Mouse (Mus musculus): ENCODE results near the gene Gpr171.
A peak's percentile ranks its signal among the peaks of the same experiment; 100 is the strongest.
"Not testable (repeated sequence)": the region's sequence is repeated elsewhere in the genome, so short reads cannot be mapped to it uniquely, and the experiment has no call there.

The Gpr171 gene

DNA sequence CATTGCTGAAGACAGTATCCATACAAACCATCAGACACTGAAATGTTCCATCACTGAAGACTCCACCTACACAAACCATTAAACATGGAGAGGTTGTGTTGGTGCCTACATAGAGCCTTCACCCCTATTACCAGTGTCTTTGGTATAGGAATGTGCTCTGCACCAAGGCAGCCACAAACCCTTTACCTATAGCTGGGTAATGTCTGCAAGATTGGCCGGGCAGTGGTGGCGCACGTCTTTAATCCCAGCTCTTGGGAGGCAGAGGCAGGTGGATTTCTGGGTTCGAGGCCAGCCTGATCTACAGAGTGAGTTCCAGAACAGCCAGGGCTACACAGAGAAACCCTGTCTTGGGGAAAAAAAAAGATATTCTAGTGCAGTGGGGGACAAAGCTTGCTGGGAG, 11.7 kb upstream of the Gpr171 start:
- DNase-seq: not testable (repeated sequence)

DNA sequence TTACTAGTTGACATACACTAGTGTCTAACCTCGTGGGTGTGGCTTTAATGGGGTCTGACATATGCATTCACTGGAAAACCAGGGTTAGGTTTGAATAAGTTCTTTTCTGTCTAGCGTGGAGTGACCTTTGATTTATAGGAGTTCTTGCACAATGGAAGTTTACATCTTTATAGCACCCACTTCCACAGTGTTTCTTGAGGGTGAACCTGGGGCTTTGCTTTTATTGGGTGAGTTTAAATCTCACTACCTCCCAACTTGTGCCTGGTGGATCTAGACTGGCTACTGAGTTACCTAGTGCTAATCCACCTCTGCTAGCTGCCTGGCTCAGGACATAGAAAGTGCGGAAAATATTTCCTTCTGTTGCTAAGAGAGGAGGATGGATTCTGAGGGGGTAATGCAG, 10.3 kb upstream of the Gpr171 start:
- no peak for DNase-seq

DNA sequence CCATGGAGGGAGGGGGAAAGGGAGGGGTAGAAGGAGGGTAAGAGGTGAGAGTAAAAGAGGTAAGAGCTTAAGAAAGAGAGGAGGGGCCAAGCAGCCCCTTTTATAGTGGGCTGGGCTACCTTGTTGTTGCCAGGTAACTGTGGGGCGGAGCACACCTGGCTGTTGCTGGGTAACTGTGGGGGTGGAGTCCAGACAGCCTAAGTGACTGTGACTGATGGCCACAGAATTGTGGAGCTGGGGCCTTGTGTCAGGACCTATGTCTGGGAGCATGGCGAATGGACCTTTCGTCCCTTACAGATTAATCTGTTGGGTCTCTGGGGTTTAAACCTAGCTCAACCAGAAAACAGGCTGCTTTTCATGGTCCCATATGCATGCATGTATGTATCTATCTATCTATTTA, 8.2 kb upstream of the Gpr171 start:
- not testable (repeated sequence) for DNase-seq

DNA sequence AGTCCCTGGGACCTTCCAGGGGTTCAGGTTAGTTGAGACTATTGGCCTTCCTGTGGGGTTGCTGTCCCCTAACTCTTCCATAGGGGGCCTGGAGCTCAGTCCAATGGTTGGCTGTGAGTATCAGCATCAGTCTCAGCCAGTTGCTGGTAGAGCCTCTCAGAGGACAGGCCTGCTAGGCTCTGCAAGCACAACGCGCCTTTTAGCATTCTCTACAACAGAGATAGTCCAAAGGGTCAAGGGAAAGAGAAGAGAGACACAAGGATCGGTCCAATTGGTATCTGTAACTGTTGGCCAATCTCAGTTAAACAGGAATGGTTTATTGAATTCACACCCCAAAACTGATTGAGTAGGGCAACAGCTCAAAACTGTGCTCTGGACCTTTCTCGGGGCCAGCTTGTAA, 5.8 kb upstream of the Gpr171 start:
- DNase-seq: no peak

DNA sequence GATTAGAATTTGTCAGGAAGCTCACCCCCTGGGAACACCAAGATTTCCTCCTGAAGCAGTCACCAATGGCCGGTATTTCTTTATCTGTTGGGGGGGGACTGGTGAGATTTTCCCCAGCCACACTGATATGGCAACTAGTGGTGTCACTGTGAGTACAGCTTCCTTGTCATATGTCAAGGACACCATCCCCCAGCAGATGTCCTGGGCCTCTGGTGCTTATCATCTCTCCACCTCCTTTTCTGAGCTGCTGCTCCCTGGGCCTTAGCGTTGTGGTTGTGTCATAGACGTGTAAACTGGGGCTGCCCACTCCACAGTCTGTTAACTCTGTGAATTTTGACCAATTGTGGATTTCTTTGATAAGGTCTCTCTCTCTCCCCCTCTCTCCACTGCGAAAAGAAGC, 2.8 kb upstream of the Gpr171 start:
- DNase-seq: no peak

DNA sequence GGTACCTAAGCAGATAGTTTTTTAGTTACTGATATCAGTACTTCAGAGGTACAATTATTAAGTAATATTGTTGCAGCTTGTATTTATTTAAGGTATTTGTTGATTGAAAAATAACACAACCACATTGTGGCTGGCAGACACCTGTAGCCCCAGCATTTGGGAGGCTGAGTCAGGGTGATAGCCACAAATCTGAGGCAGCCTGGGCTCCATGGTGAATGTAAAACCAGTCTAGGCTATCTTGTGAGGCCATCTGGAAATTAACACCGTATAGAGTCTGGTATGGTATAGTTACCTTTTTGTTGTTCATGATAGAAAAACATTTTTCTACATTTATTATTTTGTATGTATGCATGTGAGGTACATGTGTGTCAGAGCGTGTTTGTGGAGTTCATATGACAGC, 525 bp upstream of the Gpr171 start:
- DNase-seq: no peak

DNA sequence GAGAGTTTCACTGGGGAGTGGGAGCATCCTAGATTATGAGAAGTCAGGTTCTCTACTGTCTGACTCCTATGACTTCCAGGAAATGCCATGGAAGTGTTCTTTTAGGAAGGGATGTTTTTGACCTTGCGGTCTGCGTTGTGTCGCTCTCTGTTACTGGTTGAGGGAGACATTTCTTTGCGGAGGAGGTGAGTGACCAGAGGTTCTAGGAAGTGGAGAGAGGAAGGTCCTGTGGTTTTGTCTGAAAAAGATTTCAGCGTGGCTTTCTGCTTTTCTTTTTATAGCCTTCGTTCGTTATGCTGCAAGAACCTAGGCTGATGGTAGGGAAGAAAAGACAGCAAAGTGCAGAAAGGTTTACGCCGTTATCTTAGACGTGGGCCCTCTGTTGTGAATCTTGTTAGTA, 3.1 kb downstream of the Gpr171 start:
- no peak for DNase-seq

DNA sequence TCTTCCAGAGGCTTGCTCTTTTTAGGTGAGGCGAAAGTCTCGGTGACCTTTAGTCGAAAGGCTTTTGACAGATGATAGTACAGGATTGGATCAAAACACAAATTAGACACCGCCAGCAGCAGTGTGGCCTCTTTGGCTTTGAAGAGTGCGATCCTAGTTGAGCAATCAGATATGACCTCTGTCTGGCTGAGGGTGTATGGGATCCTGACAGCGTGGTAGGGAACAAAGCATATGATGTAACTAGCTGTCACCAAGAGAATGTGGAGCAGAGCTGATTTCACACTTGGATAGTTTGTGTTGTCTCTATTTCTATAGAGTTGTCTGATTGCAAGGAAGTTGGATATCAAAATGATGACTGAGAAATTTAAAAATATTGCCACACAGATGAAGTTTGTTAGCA, 4.2 kb downstream of the Gpr171 start:
- no peak for DNase-seq

DNA sequence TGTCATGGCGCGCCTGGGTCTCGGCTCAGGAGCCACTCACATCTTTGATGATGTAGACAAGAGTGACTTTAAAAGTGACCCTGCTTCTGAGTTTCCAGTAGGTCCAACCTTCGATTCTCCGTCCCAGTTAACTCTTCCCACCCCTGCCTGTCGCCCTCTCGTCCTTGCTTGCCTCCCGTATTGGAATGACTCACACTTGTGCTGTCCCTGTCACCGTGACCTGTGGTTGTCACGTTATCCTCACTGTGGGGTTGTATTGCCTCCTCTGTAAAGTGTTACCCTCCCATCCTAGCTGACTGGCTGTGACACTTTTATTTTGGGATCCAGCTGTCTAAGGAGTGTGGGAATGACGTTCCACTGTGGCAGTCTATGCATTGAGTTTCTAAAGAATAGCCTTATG, 8.9 kb downstream of the Gpr171 start:
- DNase-seq: no peak

DNA sequence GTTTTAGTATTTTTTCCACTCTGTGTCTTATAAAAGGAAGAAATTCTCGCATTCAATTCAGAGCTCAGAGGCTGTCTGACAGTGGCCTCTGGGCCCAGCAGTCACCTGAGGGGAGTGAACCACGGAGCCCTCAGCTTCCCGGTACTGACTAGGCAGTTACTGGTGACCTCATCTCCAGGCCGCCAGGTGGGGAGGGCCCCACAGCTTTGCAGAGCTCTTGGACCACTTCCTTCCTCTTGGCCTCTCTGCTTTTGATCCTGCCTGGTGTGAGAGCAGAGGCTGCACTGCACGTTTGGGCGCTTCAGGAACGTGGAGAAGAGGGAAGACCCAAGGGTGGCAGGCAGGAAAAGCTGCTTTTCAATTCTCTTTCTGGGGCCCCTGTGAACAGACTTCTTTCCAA, 20.7 kb downstream of the Gpr171 start:
- peak; percentile 42 for DNase-seq

DNA sequence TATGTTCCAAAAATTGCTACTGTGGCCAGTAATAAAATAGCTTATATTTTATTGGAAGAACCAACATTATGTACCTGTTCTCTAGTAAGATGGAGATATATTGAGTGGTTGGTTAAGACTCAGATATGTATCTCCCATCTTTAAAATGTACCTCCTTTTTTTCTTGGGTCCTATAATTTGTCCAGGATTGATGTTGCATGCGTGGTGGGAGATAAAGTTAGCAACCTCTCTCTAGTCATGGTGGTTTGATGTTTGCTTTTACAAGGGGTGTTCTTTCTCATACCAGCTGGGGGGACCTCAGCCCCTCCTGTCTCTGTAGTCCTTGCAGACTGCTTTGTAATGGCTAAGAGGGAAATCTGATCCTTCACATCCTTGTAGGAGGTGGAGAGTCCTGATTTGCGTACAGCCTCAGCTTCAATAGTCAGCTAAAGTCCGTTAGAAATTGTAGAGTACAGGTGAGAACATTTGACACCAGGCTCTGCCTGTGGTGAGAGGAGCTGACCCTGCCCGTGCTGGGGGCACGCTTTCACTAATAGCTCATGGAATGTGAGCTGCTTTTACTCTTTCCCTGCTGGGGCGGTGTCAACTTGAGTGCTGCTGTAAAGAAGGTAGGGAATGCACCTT, 21.2 kb downstream of the Gpr171 start:
- no peak for DNase-seq

DNA sequence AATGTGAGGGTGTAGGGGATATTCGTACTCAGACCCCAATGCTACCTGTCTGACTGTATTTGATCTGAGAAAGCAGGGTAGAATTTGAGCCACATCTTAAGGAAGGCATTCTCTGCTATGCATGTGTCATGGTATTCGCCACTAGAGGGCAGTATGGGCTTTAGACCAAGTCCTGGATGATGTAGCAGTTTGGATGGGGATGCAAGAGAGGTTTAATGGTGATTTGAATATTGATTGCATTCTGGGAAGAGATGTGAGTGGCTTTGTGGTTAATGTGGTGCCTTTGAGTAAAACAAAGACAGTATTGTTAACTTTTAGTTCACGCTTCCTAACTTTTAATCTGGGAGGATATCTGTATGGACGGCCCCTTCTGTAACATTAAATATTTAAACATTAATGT, 22.3 kb downstream of the Gpr171 start:
- peak in 1 of 2 experiments; percentile 50 for DNase-seq

DNA sequence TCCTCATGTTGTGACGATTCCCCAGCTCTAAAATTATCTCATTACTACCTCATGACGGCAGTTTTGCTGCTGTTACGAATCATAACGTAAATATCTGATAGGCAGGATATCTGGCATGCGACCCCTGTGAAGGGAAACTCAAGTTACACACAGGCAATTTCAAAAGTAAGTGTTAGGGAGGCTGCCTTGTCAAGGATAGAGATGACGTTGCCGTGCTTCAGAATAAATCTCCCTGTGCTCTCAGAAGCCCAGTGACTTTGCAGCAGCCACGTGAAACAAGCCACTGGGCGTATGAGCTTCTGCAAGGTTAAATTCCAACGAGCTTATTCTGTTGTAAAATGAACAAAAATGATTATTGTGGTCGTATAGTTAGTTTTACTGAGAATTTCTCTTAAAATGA, 23.0 kb downstream of the Gpr171 start:
- no peak for DNase-seq

DNA sequence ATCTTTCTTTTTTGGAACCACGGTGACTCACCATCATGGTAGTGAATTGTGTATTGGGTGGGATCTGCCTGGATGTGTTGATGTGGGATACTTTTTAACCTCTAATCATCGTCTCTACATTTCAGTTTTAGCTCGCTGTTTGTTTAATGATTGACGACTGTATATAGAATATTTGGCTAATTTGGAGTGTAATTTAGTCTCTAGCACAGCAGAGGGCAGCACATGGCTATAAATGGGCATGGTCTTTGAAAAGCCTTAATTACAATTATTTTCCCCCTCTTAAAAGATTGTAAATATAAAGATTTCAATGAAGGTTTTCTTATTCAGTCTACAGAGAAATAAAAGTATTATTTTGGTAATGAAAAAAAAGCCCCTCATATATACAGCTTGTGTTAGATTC, 24.3 kb downstream of the Gpr171 start:
- no peak for DNase-seq

DNA sequence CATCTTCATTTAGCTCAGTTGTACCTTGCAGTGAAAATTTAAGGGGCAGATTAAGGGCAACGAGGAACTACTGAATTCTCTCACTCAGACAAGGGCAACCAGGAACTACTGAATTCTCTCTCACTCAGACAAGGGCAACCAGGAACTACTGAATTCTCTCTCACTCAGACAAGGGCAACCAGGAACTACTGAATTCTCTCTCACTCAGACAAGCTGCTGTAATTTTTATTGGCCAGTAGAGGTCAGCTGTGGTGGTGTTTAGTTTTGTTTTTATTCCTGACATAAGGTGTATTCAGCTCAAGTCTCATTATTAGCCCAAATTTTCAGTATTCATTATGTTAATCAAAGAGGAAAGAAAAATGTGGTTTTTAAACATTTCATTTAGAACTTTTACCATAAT, 32.5 kb downstream of the Gpr171 start:
- DNase-seq: not testable (repeated sequence)

DNA sequence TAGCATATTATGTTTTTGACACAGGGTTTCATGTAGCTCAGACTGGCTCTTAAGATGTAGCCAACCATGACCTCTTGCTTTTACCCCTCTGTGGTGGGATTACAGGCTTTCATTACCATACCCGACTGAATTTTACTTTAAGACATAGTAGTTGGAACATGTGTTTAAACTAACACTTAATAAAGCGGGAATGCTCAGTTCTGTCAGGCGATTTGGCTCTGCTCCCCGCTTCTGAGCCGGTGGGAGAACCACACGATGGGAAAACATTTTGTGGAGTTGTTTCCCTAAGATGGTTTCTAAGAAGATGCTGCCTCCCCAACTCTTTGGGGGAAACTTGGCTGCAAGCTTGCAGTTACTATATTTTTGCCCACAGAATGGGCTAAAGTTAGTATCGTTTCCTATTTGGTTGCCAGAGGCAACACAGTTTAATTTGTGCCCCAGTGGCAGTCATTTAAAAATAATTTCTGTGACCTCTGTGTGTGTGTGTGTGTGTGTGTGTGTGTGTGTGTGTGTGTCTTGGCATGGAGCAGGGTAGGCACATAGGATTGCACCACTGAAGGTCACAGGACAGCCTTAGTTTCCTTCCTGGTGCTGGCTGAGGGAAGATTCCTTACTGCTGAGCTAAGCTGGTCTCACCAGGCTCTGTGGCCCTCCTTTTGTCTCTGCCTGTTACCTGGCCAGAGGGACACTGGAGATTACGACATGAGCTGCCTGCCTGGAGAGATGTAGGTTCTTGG, 34.9 kb downstream of the Gpr171 start:
- no peak for DNase-seq

DNA sequence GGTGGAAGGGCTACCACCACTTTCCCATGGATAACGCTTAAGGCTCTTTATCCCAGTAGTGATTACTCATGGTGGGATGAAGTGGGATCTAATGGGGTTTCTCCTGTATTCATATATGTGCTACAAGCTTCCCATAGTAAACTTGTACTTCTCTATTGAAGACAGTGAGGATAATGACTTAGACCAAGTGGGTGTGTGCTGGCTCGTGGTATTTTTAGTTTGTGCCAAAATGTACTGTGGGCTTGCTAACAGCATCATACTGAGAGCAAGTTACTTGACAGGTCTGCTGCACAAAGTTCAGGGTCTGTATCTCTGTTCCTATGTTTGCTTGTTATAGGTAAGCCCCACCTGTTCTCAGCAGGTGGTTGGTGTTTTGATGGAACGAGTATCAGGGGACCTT, 35.7 kb downstream of the Gpr171 start:
- DNase-seq: no peak

DNA sequence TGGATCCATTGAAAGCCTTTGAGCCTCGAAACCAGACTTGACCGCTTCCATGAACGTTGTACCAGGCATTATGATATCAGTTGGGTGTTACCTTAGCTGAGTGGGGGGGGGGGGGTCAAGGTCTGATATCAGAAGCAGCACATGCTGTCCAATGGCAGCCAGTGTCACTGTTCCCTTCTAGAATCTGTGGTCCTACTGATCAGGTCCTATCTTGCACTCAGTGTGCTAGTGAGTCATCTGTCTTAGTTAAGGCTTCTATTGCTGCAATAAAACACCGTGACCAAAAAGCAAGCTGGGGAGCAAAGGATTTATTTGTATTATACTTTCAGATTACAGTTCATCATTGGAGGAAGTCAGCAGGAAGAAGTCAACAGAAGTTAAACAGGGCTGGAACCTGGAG, 38.2 kb downstream of the Gpr171 start:
- DNase-seq: no peak

DNA sequence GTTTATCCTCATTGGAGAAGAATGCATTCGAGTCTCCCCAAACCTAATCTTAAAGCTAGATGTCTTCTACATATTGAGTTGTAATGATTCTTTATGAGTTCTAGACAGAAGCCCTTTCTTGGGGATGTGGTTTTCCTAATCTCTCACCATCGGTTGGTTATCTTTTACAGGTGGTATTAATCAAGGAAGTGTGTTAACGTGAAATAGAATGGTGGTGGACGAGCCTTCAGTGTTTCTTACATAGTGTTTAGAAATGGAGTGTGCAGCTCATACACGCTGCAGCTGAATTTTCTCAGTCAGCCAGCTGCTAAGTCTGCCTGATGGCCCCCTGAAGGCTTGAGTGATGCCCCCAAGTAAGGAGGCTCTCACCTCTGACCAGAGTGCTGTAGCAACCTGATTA, 39.5 kb downstream of the Gpr171 start:
- no peak for DNase-seq

DNA sequence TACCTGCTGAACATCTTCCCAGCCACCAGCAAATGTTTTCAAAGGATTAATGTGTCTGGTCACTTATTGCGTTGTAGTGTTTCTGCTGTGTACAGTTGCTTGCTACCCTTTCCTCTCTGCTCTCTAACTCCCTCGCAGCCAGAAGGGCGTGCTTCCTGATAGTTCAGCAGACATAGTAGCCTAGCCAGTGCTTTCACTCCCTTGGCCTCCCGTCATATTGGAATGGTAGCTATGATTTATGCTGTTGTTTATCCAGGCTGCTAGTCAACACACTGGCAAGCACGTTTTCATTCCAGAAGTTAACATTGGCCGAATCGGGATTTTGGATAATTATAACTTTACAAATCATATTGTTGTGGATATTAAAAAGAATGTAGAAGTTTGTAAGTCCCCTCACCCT, 41.5 kb downstream of the Gpr171 start:
- no peak for DNase-seq

DNA sequence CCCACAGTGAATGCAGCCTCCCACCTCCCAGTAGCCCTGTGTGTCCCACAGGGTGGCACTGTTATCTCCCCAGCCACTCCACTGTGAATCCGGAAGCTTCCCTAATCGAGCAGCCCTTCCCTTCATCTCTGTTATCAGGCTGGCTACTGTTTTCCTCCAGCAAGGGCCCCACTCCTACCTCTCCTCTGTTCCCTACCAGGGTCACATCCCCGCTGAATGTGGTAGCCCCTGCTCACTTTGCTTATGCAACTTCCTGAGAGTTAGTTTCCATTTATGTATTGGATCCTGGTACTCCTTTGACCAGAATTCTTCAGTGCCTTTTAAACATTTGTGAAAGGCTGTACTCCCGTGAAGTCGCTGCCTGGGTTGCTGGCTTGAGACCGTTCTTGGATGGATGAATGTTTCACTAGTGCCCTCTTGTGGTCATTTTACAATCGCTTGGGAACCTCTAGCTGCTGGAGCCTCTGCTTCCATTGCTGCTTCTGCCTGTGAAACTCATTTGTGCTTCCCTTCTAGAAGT, 42.5 kb downstream of the Gpr171 start:
- peak in 1 of 2 experiments; percentile 29 for DNase-seq

DNA sequence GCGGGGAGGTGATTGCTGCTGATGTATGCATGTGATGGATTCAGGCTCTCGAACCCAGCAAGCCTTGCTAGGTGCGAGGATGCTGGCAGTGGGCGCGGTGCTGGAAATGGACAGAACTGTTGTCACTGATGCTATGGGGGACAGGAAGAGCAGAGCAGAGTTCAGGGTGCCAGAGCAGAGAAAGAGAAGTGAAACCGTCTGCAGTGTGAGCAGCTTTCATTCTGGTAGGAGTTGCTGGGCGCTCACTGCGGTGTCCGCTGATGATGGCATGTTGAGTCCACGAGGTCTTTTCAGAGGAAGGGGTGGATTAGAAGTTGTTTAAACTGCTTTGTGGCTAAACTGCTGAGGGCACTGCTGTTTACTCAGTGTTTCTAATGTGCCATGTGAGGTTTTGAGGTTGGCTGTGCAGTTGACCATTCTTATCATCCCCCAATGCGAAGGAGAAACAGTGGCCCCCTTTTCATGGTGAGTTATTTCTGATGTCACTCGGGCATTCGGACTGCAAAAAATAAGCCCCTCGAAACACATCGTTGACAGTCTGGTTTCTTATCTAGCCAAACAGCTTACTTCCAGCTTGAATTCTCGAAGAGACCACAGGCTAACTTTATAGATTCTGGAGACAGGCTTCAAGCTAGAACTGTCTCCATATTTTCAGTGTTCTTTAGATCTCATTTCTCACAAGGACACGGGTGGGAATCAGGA, 46.6 kb downstream of the Gpr171 start:
- DNase-seq: peak; percentile 29 to 44
